ENCODE assay signal across 18 mouse cellular contexts in the genomic region with DNA sequence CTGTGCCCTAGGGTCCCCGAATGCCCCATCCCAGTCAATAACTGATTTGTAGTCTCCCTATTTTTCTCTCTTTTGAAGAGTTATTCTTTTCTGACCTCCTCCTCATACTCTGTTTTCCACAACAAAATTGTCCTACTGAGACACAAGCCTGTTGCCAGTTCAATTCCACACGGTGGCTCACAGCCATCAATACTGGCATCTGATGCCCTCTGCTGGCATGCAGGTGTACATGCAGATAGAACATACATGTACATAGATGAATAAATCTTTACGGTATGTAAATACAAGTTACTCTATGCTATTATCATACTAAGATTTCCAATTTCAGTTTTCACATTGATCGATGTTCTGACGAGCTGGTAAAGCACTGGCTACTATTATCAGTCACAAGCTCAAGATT. TPM values are rescaled to one million over a fixed set of nuclear protein-coding genes. Genes with fewer than 3 reads are reported as not detected.
A peak's percentile ranks its signal among the peaks of the same experiment; 100 is the strongest.
DNase-seq lines count a peak whose midpoint lies in the region; ATAC-seq and TF ChIP-seq lines count a peak whose summit lies in the region.
"Had no signal": no experiment of that assay in that cellular context is flagged by ENCODE, and none has a peak within 500 bp of the region (broad histone marks: within the 10 kb centered on the region; RNA-seq: fewer than 3 reads in every experiment).

No protein-coding gene starts in this region.

- H3K9me3 ChIP-seq in heart, postnatal 0 days (replicated peaks; ENCODE audit: control insufficient read depth, low read length): peaks cover 7% of the 10 kb centered on the region; the same call in 1 of the 2 replicates
- H3K9me3 ChIP-seq in lung, embryonic 14.5 days (ENCODE audit: low read depth, low read length): peaks cover 15% of the 10 kb centered on the region; the same call in 1 of the 2 replicates

- 0 out of 2 replicates have a peak, but pooled peaks cover 1% of the 10 kb centered on the region for H3K27me3 ChIP-seq in heart, postnatal 0 days (ENCODE audit: control insufficient read depth, insufficient read depth, low read length)
- H3K27me3 ChIP-seq in lung, embryonic 14.5 days (ENCODE audit: insufficient read depth, low read length): no peaks in the 10 kb centered on the region
- H3K27me3 ChIP-seq: forebrain, embryonic 12.5 days; liver, embryonic 13.5 days had no signal

- H3K36me3 ChIP-seq in heart, postnatal 0 days (replicated peaks; ENCODE audit: control insufficient read depth, insufficient read depth, low read length): no peaks in the 10 kb centered on the region
- no peaks in the 10 kb centered on the region for H3K36me3 ChIP-seq in lung, embryonic 14.5 days (ENCODE audit: insufficient read depth)
- H3K36me3 ChIP-seq: forebrain, embryonic 12.5 days; G1E; liver, embryonic 13.5 days; midbrain, embryonic 10.5 days had no signal

- 82% methylated on average over 5 of the region's 5 CpGs for WGBS in heart, postnatal 0 days
- WGBS in lung, embryonic 14.5 days: 89% methylated on average over 5 of the region's 5 CpGs

- no peak overlapping the region for H3K4me2 ChIP-seq in heart, postnatal 0 days (ENCODE audit: low read depth, low read length)
- no peak overlapping the region for H3K4me2 ChIP-seq in lung, embryonic 14.5 days
- H3K4me2 ChIP-seq: forebrain, embryonic 12.5 days; liver, embryonic 13.5 days had no signal

- H3K4me1 ChIP-seq in heart, postnatal 0 days (ENCODE audit: control insufficient read depth, insufficient read depth): no peaks in the 10 kb centered on the region
- H3K4me1 ChIP-seq in lung, embryonic 14.5 days (ENCODE audit: insufficient read depth): no peaks in the 10 kb centered on the region
- H3K4me1 ChIP-seq: forebrain, embryonic 12.5 days; liver, embryonic 13.5 days; midbrain, embryonic 10.5 days had no signal

- TF ChIP-seq EP300 in heart, postnatal 0 days (IDR thresholded peaks at IDR 0.05; ENCODE audit: low read depth): no peak

- no peak overlapping the region for H3K27ac ChIP-seq in heart, postnatal 0 days (ENCODE audit: low read depth)
- H3K27ac ChIP-seq in lung, embryonic 14.5 days (ENCODE audit: low read depth): no peak overlapping the region
- H3K27ac ChIP-seq: forebrain, embryonic 12.5 days; liver, embryonic 13.5 days; midbrain, embryonic 10.5 days had no signal

- H3K9ac ChIP-seq in heart, postnatal 0 days (replicated peaks; ENCODE audit: low read depth, low read length): no peak overlapping the region
- no peak overlapping the region for H3K9ac ChIP-seq in lung, embryonic 14.5 days
- H3K9ac ChIP-seq: forebrain, embryonic 12.5 days; liver, embryonic 13.5 days had no signal

- no peak for ATAC-seq in heart, postnatal 0 days (ENCODE audit: insufficient read depth, low read depth)
- ATAC-seq in lung, embryonic 14.5 days (ENCODE audit: insufficient read depth): no peak
- ATAC-seq in megakaryocyte-erythroid progenitor cell, adult 5-6 weeks (replicated peaks; ENCODE audit: low FRiP score, low TSS enrichment, poor library complexity, severe bottlenecking): peak; percentile 59; the same call in 1 of the 2 replicates

- H3K4me3 ChIP-seq in heart, postnatal 0 days (ENCODE audit: low read depth, low read length): no peak overlapping the region
- no peak overlapping the region for H3K4me3 ChIP-seq in lung, embryonic 14.5 days (ENCODE audit: low read depth, low read length)
- H3K4me3 ChIP-seq: forebrain, embryonic 12.5 days; liver, embryonic 13.5 days; midbrain, embryonic 10.5 days had no signal

- no peak for DNase-seq in heart, postnatal 0 days (ENCODE audit: low spot score)
- no peak for DNase-seq in heart, adult 9 months (ENCODE audit: low spot score in 2 of 2)
- DNase-seq in lung, embryonic 14.5 days: no peak
- no peak for DNase-seq in lung, postnatal 25 days (ENCODE audit: low spot score)
- DNase-seq in ZHBTc4 (ENCODE audit: low read depth, low spot score): peak; percentile 47
- DNase-seq in natural killer cell, adult 2 months (ENCODE audit: low spot score in 2 of 2): no peak
- no peak for DNase-seq in lung, postnatal 14 days
- DNase-seq: cerebellum, adult 11 months; gastrocnemius, postnatal 36 days; heart, postnatal 4 days; kidney, adult 9 months; liver, embryonic 13.5 days; spleen, adult 18-20 months had no signal

- peak; percentile 22; the same call in 1 of the 2 replicates for TF ChIP-seq CTCF in heart, postnatal 0 days (IDR thresholded peaks at IDR 0.05; ENCODE audit: low read depth)
- peak; percentile 45 for TF ChIP-seq CTCF in lung, embryonic 14.5 days (IDR thresholded peaks at IDR 0.05; ENCODE audit: low read depth)

RNA-seq across cellular contexts. Expression of a gene that starts 12.0 kb away (rescaled TPM):
- total RNA-seq in heart, postnatal 0 days (2014; rRNA removed; ENCODE audit: low replicate concordance): 1.6 TPM in 1 of 2 replicates, not detected in the other
- polyA plus RNA-seq in heart, postnatal 0 days (2015; fragmentation: Nextera tagmentation; extraction: Ambion mirVana): 1.3 and 1.7 TPM in 2 replicates
- polyA plus RNA-seq in lung, embryonic 14.5 days (2014; fragmentation: Nextera tagmentation; extraction: Ambion mirVana): 4.4 and 5.4 TPM in 2 replicates
- 1.5 TPM in 1 of 2 replicates, not detected in the other for total RNA-seq in megakaryocyte-erythroid progenitor cell, adult 5-6 weeks (2014; fragmentation: Nextera tagmentation)
- not detected in 2 replicates for total RNA-seq in megakaryocyte-erythroid progenitor cell, adult 5-6 weeks (2017)
- total RNA-seq: G1E had no signal
- polyA plus RNA-seq: G1E had no signal

RNA-seq across cellular contexts. Expression of a gene that starts 40.6 kb away (rescaled TPM):
- total RNA-seq in heart, postnatal 0 days (2014; rRNA removed; ENCODE audit: low replicate concordance): 13.0 and 13.2 TPM in 2 replicates
- 6.0 and 7.2 TPM in 2 replicates for polyA plus RNA-seq in heart, postnatal 0 days (2015; fragmentation: Nextera tagmentation; extraction: Ambion mirVana)
- polyA plus RNA-seq in lung, embryonic 14.5 days (2014; fragmentation: Nextera tagmentation; extraction: Ambion mirVana): 13.4 and 16.2 TPM in 2 replicates
- total RNA-seq in megakaryocyte-erythroid progenitor cell, adult 5-6 weeks (2014; fragmentation: Nextera tagmentation): 38.8 and 63.3 TPM in 2 replicates
- total RNA-seq in megakaryocyte-erythroid progenitor cell, adult 5-6 weeks (2017): 9.1 and 17.6 TPM in 2 replicates

RNA-seq across cellular contexts. Expression of a gene that starts 43.2 kb away (rescaled TPM):
- not detected in 2 replicates for total RNA-seq in heart, postnatal 0 days (2014; rRNA removed; ENCODE audit: low replicate concordance)
- not detected in 2 replicates for polyA plus RNA-seq in heart, postnatal 0 days (2015; fragmentation: Nextera tagmentation; extraction: Ambion mirVana)
- polyA plus RNA-seq in lung, embryonic 14.5 days (2014; fragmentation: Nextera tagmentation; extraction: Ambion mirVana): not detected in 2 replicates
- total RNA-seq in megakaryocyte-erythroid progenitor cell, adult 5-6 weeks (2014; fragmentation: Nextera tagmentation): not detected in 2 replicates
- not detected in 2 replicates for total RNA-seq in megakaryocyte-erythroid progenitor cell, adult 5-6 weeks (2017)
- polyA plus RNA-seq: embryonic facial prominence, embryonic 11.5 days; forebrain, embryonic 12.5 days; G1E; liver, embryonic 13.5 days; midbrain, embryonic 10.5 days had no signal
